17 mouse cellular contexts compared by ENCODE assay signal in genomic region chr19:50178851-50179250, GRCm38 (mm10).
"Had no signal": no experiment of that assay in that cellular context is flagged by ENCODE, and none has a peak within 500 bp of the region (broad histone marks: within the 10 kb centered on the region; RNA-seq: fewer than 3 reads in every experiment).

No protein-coding gene starts in this region.

- H3K27ac ChIP-seq: lung, embryonic 15.5 days; macrophage; midbrain, embryonic 13.5 days; midbrain, embryonic 15.5 days; neural tube, embryonic 12.5 days; stomach, embryonic 15.5 days; stomach, postnatal 0 days had no signal

- H3K9ac ChIP-seq: lung, embryonic 15.5 days; midbrain, embryonic 13.5 days; midbrain, embryonic 15.5 days; neural tube, embryonic 12.5 days; stomach, embryonic 15.5 days had no signal

- H3K4me2 ChIP-seq: lung, embryonic 15.5 days; midbrain, embryonic 11.5 days; midbrain, embryonic 13.5 days; midbrain, embryonic 15.5 days; neural tube, embryonic 12.5 days; stomach, embryonic 15.5 days had no signal

- DNase-seq: lung, adult 2 months; lung, postnatal 14 days; lung, postnatal 36 days; right cerebral cortex, postnatal 14 days; thymus, adult 2 months; thymus, postnatal 25 days; thymus, postnatal 4 days had no signal

- H3K4me1 ChIP-seq: lung, embryonic 15.5 days; megakaryocyte, embryonic 14.5 days; midbrain, embryonic 13.5 days; midbrain, embryonic 15.5 days; neural tube, embryonic 12.5 days; stomach, embryonic 15.5 days had no signal

- H3K4me3 ChIP-seq: lung, embryonic 15.5 days; megakaryocyte, embryonic 14.5 days; midbrain, embryonic 13.5 days; midbrain, embryonic 15.5 days; neural tube, embryonic 12.5 days; stomach, embryonic 15.5 days had no signal

- H3K27me3 ChIP-seq: lung, embryonic 15.5 days; megakaryocyte, embryonic 14.5 days; midbrain, embryonic 13.5 days; midbrain, embryonic 15.5 days; neural tube, embryonic 12.5 days; stomach, embryonic 15.5 days had no signal

- ATAC-seq: lung, postnatal 0 days; midbrain, embryonic 13.5 days; midbrain, embryonic 15.5 days had no signal

- H3K36me3 ChIP-seq: lung, embryonic 15.5 days; midbrain, embryonic 15.5 days; stomach, embryonic 15.5 days had no signal

- H3K9me3 ChIP-seq: lung, embryonic 15.5 days; megakaryocyte, embryonic 14.5 days; midbrain, embryonic 13.5 days; midbrain, embryonic 15.5 days; neural tube, embryonic 12.5 days; stomach, embryonic 15.5 days had no signal
